Mouse (Mus musculus) ES-Bruce4 (cell line): Measurements from ENCODE around the gene Ubp1.

ENCODE experiments used
- CTCF ChIP-seq: IDR thresholded peaks from one replicate; pipeline ENCODE4 v1.8.1; 2011; ENCODE audit warnings: low read depth, low read length
- POLR2A ChIP-seq: IDR thresholded peaks from one replicate; pipeline ENCODE4 v1.8.1; 2011; ENCODE audit warnings: low read length; ENCODE audit not compliant: insufficient read depth

GRCm38 (mm10) chr9:113982883-113983670 is 52.3 kb downstream of the Ubp1 start:
- no peak for TF ChIP-seq CTCF
- no peak for TF ChIP-seq POLR2A
